Mouse (Mus musculus) G1E (cell line): ENCODE results near the gene Mtss1l. TPM values are rescaled to one million over a fixed set of nuclear protein-coding genes. Genes with fewer than 3 reads are reported as not detected.

Experiments
- ATAC-seq: 2 replicates; pipeline ENCODE4 v1.8.0; 2016; ENCODE audit warnings: mild to moderate bottlenecking; ENCODE audit not compliant: insufficient number of reproducible peaks, poor library complexity, low FRiP score, severe bottlenecking; ENCODE audit errors: extremely low read depth
- DNase-seq: peaks from one replicate; pipeline ENCODE4 v3.0.0; 2012; ENCODE audit warnings: low spot score
- H3K27me3 ChIP-seq: 2 replicates; pipeline ENCODE4 v1.6.1; 2012; ENCODE audit warnings: mild to moderate bottlenecking, low read length, inconsistent platforms; ENCODE audit not compliant: insufficient read depth
- H3K36me3 ChIP-seq: replicated peaks from 2 replicates; pipeline ENCODE3; 2012; ENCODE audit warnings: mild to moderate bottlenecking, inconsistent platforms
- H3K4me1 ChIP-seq: 2 replicates; pipeline ENCODE4 v1.6.1; 2012; ENCODE audit warnings: low read depth, low read length, inconsistent platforms, mixed read lengths; ENCODE audit not compliant: insufficient read depth
- H3K4me3 ChIP-seq: 2 replicates; pipeline ENCODE4 v1.5.1; 2012; ENCODE audit warnings: low read depth, mild to moderate bottlenecking, inconsistent platforms, low read length, moderate library complexity, mixed read lengths
- H3K9me3 ChIP-seq: replicated peaks from 2 replicates; pipeline ENCODE4 v1.6.1; 2012; ENCODE audit warnings: inconsistent platforms
- CTCF ChIP-seq: IDR thresholded peaks from 2 replicates; pipeline ENCODE4 v1.5.1; 2012; ENCODE audit warnings: low read depth, low read length, inconsistent platforms, mixed read lengths
- GATA1 ChIP-seq: IDR thresholded peaks from 2 replicates; pipeline ENCODE4 v1.6.1; 2012; ENCODE audit warnings: borderline replicate concordance, low read length, inconsistent platforms, mixed read lengths
- GATA2 ChIP-seq: IDR thresholded peaks from 2 replicates; pipeline ENCODE4 v1.6.1; 2012; ENCODE audit warnings: low read depth, low read length, inconsistent platforms, borderline replicate concordance
- POLR2AphosphoS5 ChIP-seq: IDR thresholded peaks from 2 replicates; pipeline ENCODE4 v1.6.1; 2012; ENCODE audit warnings: low read depth, low read length, inconsistent platforms; ENCODE audit not compliant: insufficient replicate concordance
- TAL1 ChIP-seq: conservative IDR thresholded peaks from 2 replicates; pipeline ENCODE4 v1.6.1; 2012; ENCODE audit warnings: low read depth, low read length, inconsistent platforms, mixed read lengths
- polyA plus RNA-seq: library from polyadenylated mRNA; stranded (reverse); fragments of >175 nt; gene quantifications from 2 replicates; pipeline ENCODE4 v1.2.3, GENCODE M21; 2012
- total RNA-seq, 2 experiments: library from RNA; stranded (forward) in 1 of 2; stranded (reverse) in 1 of 2; fragments of 200-1000 nt in 1 of 2; fragments of >200 nt in 1 of 2; fragmentation: Nextera tagmentation in 1 of 2; gene quantifications; 2 replicates each; pipeline ENCODE4 v1.2.3; 2014 to 2017

Gene Mtss1l
- total and polyA plus RNA-seq, 3 experiments: 0.15 to 0.33 TPM; not detected in 1

GRCm38 (mm10) chr8:110678989-110679388, 42.3 kb upstream of the Mtss1l start:
- ATAC-seq: no peak
- no peak overlapping the region for H3K4me3 ChIP-seq
- no peaks in the 10 kb centered on the region for H3K9me3 ChIP-seq
- no peak for DNase-seq
- no peaks in the 10 kb centered on the region for H3K4me1 ChIP-seq
- H3K27me3 ChIP-seq: no peaks in the 10 kb centered on the region
- TF ChIP-seq GATA1 (no peak), GATA2 (no peak), POLR2AphosphoS5 (no peak), CTCF (no peak), TAL1 (no peak)
- H3K36me3 ChIP-seq: peaks cover 94% of the 10 kb centered on the region

- Histone ChIP-seq H3K36me3 (peaks cover 92% of the 10 kb centered on the region), H3K27me3 (no peaks in the 10 kb centered on the region), H3K4me1 (no peaks in the 10 kb centered on the region), H3K9me3 (no peaks in the 10 kb centered on the region), H3K4me3 (no peak overlapping the region)
- ATAC-seq (no peak), DNase-seq (no peak)
- TF ChIP-seq GATA2: no peak
- no peak for TF ChIP-seq TAL1
- TF ChIP-seq POLR2AphosphoS5: no peak
- no peak for TF ChIP-seq GATA1
- no peak for TF ChIP-seq CTCF
These were observed 33.5 kb upstream of the Mtss1l start for GRCm38 (mm10) chr8:110687726-110688125.

- no peaks in the 10 kb centered on the region for H3K4me1 ChIP-seq
- no peak for ATAC-seq
These were observed 31.3 kb upstream of the Mtss1l start for GRCm38 (mm10) chr8:110689961-110690360.

GRCm38 (mm10) chr8:110694226-110694625, 27.1 kb upstream of the Mtss1l start:
- H3K36me3 ChIP-seq: peaks cover 95% of the 10 kb centered on the region
- no peaks in the 10 kb centered on the region for H3K9me3 ChIP-seq
- no peaks in the 10 kb centered on the region for H3K4me1 ChIP-seq
- H3K4me3 ChIP-seq: no peak overlapping the region
- DNase-seq (no peak), ATAC-seq (no peak)
- H3K27me3 ChIP-seq: no peaks in the 10 kb centered on the region
- no peak for TF ChIP-seq GATA1
- TF ChIP-seq CTCF: no peak
- no peak for TF ChIP-seq GATA2
- TF ChIP-seq TAL1: no peak
- no peak for TF ChIP-seq POLR2AphosphoS5

More at GRCm38 (mm10) chr8:110689961-110690360, 31.3 kb upstream of the Mtss1l start:
- TF ChIP-seq TAL1: no peak
- no peak for TF ChIP-seq POLR2AphosphoS5
- Histone ChIP-seq H3K36me3 (peaks cover 92% of the 10 kb centered on the region), H3K9me3 (no peaks in the 10 kb centered on the region), H3K4me3 (no peak overlapping the region), H3K27me3 (no peaks in the 10 kb centered on the region)
- no peak for DNase-seq

GRCm38 (mm10) chr8:110694826-110695225, 26.4 kb upstream of the Mtss1l start:
- no peak for ATAC-seq
- H3K27me3 ChIP-seq: no peaks in the 10 kb centered on the region
- DNase-seq: no peak
- H3K9me3 ChIP-seq: no peaks in the 10 kb centered on the region
- no peaks in the 10 kb centered on the region for H3K4me1 ChIP-seq
- peaks cover 95% of the 10 kb centered on the region for H3K36me3 ChIP-seq
- H3K4me3 ChIP-seq: no peak overlapping the region
- no peak for TF ChIP-seq GATA2
- no peak for TF ChIP-seq TAL1
- TF ChIP-seq CTCF: no peak
- no peak for TF ChIP-seq POLR2AphosphoS5
- no peak for TF ChIP-seq GATA1

GRCm38 (mm10) chr8:110695431-110695830, 25.8 kb upstream of the Mtss1l start:
- ATAC-seq: no peak
- H3K27me3 ChIP-seq: no peaks in the 10 kb centered on the region
- H3K36me3 ChIP-seq: peaks cover 95% of the 10 kb centered on the region
- DNase-seq: no peak
- no peaks in the 10 kb centered on the region for H3K9me3 ChIP-seq
- H3K4me1 ChIP-seq: no peaks in the 10 kb centered on the region
- TF ChIP-seq POLR2AphosphoS5 (no peak), TAL1 (no peak), CTCF (no peak), GATA1 (no peak), GATA2 (no peak)
- no peak overlapping the region for H3K4me3 ChIP-seq

GRCm38 (mm10) chr8:110696051-110696450, 25.2 kb upstream of the Mtss1l start:
- Histone ChIP-seq H3K4me3 (no peak overlapping the region), H3K9me3 (no peaks in the 10 kb centered on the region), H3K4me1 (no peaks in the 10 kb centered on the region), H3K27me3 (no peaks in the 10 kb centered on the region), H3K36me3 (peaks cover 95% of the 10 kb centered on the region)
- ATAC-seq: no peak
- no peak for TF ChIP-seq CTCF
- no peak for TF ChIP-seq TAL1
- TF ChIP-seq POLR2AphosphoS5: no peak
- TF ChIP-seq GATA1: no peak
- TF ChIP-seq GATA2: no peak
- no peak for DNase-seq
